Mouse (Mus musculus): ENCODE results near the gene Rad54l2. TPM values are rescaled to one million over a fixed set of nuclear protein-coding genes. Genes with fewer than 3 reads are reported as not detected.

Gene Rad54l2
- polyA plus RNA-seq, 1 experiment from 2014 or later = 5.8 TPM

- Histone ChIP-seq H3K27ac (ENCODE audit: low read length) (no peak within 1 kb of the TSS), H3K36me3 (ENCODE audit: control insufficient read depth, insufficient read depth, low read length) (peaks cover 11% of the 10 kb centered on the region), H3K4me2 (ENCODE audit: low read depth, low read length) (peak within 1 kb of the TSS; percentile 51), H3K4me1 (replicated peaks; ENCODE audit: control insufficient read depth, insufficient read depth, low read length) (peaks cover 7% of the 10 kb centered on the region), H3K9me3 (ENCODE audit: control insufficient read depth, low read length) (no peaks in the 10 kb centered on the region), H3K27me3 (ENCODE audit: control insufficient read depth, insufficient read depth, low read depth, low read length) (peaks cover 18% of the 10 kb centered on the region), H3K9ac (ENCODE audit: low read length) (no peak within 1 kb of the TSS), H3K4me3 (ENCODE audit: low read length) (peak within 1 kb of the TSS; percentile 32)
- WGBS = 1% methylated on average over 29 of the region's 44 CpGs
- ATAC-seq (ENCODE audit: low read depth) = peak; percentile 82
These were observed 132.9 kb downstream of the Rad54l2 start, which contains the start of gene Grm2 for GRCm38 (mm10) chr9:106655884-106656720. Grm2 (minus strand) TSS chr9:106656082.

DNA sequence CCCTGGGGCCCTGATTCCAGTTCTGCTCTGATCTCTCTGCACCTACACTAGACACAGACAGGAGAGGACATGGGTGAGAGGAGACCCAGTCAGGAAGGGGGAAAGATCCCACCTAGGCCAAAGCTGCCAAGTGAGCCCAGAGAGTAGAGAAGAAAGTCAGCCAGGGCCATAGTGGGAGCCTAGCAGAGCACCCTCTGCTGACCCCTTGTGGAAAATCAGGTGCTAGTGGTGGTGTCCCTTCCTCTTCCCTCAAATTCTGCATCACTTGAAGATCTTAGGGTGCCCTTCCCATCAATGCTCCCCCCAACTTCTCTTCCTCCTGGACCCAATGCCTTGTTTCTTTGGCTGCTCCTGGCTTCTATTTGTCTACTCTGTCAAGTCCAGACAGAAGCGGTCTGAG, 136.3 kb downstream of the Rad54l2 start:
- WGBS = 59% methylated on average over 1 of the region's 1 CpGs
- peaks cover 18% of the 10 kb centered on the region for H3K27me3 ChIP-seq (ENCODE audit: control insufficient read depth, insufficient read depth, low read depth, low read length)
- H3K4me1 ChIP-seq (replicated peaks; ENCODE audit: control insufficient read depth, insufficient read depth, low read length) = peaks cover 7% of the 10 kb centered on the region
- H3K27ac ChIP-seq (ENCODE audit: low read length) = no peak overlapping the region
- ATAC-seq (ENCODE audit: low read depth) = no peak
- H3K4me3 ChIP-seq (ENCODE audit: low read length) = no peak overlapping the region
- H3K36me3 ChIP-seq (ENCODE audit: control insufficient read depth, insufficient read depth, low read length) = peaks cover 1% of the 10 kb centered on the region; the same call in 1 of the 2 replicates
- H3K4me2 ChIP-seq (ENCODE audit: low read depth, low read length) = no peak overlapping the region
- no peak overlapping the region for H3K9ac ChIP-seq (ENCODE audit: low read length)
- H3K9me3 ChIP-seq (ENCODE audit: control insufficient read depth, low read length) = no peaks in the 10 kb centered on the region

GRCm38 (mm10) chr9:106647226-106647625, 141.8 kb downstream of the Rad54l2 start:
- H3K9ac ChIP-seq (ENCODE audit: low read length) = no peak overlapping the region
- no peaks in the 10 kb centered on the region for H3K27me3 ChIP-seq (ENCODE audit: control insufficient read depth, insufficient read depth, low read depth, low read length)
- H3K9me3 ChIP-seq (ENCODE audit: control insufficient read depth, low read length) = no peaks in the 10 kb centered on the region
- H3K4me1 ChIP-seq (replicated peaks; ENCODE audit: control insufficient read depth, insufficient read depth, low read length) = no peaks in the 10 kb centered on the region
- H3K27ac ChIP-seq (ENCODE audit: low read length) = no peak overlapping the region
- no peak overlapping the region for H3K4me2 ChIP-seq (ENCODE audit: low read depth, low read length)
- WGBS = 65% methylated on average over 27 of the region's 27 CpGs
- ATAC-seq (ENCODE audit: low read depth) = no peak
- H3K36me3 ChIP-seq (ENCODE audit: control insufficient read depth, insufficient read depth, low read length) = no peaks in the 10 kb centered on the region
- no peak overlapping the region for H3K4me3 ChIP-seq (ENCODE audit: low read length)

- Histone ChIP-seq H3K4me1 (replicated peaks; ENCODE audit: control insufficient read depth, insufficient read depth, low read length) (no peaks in the 10 kb centered on the region), H3K9ac (ENCODE audit: low read length) (no peak overlapping the region), H3K9me3 (ENCODE audit: control insufficient read depth, low read length) (no peaks in the 10 kb centered on the region), H3K27ac (ENCODE audit: low read length) (no peak overlapping the region), H3K4me3 (ENCODE audit: low read length) (no peak overlapping the region), H3K4me2 (ENCODE audit: low read depth, low read length) (no peak overlapping the region), H3K27me3 (ENCODE audit: control insufficient read depth, insufficient read depth, low read depth, low read length) (no peaks in the 10 kb centered on the region), H3K36me3 (ENCODE audit: control insufficient read depth, insufficient read depth, low read length) (no peaks in the 10 kb centered on the region)
- no peak for ATAC-seq (ENCODE audit: low read depth)
- WGBS = 70% methylated on average over 9 of the region's 9 CpGs
These were observed 143.2 kb downstream of the Rad54l2 start for GRCm38 (mm10) chr9:106645684-106646271.

GRCm38 (mm10) chr9:106643787-106644186, 145.2 kb downstream of the Rad54l2 start:
- H3K9me3 ChIP-seq (ENCODE audit: control insufficient read depth, low read length) = no peaks in the 10 kb centered on the region
- no peak overlapping the region for H3K9ac ChIP-seq (ENCODE audit: low read length)
- peak; percentile 7; the same call in 1 of the 2 replicates for ATAC-seq (ENCODE audit: low read depth)
- no peaks in the 10 kb centered on the region for H3K27me3 ChIP-seq (ENCODE audit: control insufficient read depth, insufficient read depth, low read depth, low read length)
- H3K4me3 ChIP-seq (ENCODE audit: low read length) = no peak overlapping the region
- no peak overlapping the region for H3K4me2 ChIP-seq (ENCODE audit: low read depth, low read length)
- 65% methylated on average over 6 of the region's 6 CpGs for WGBS
- no peaks in the 10 kb centered on the region for H3K4me1 ChIP-seq (replicated peaks; ENCODE audit: control insufficient read depth, insufficient read depth, low read length)
- H3K27ac ChIP-seq (ENCODE audit: low read length) = no peak overlapping the region
- H3K36me3 ChIP-seq (ENCODE audit: control insufficient read depth, insufficient read depth, low read length) = no peaks in the 10 kb centered on the region

DNA sequence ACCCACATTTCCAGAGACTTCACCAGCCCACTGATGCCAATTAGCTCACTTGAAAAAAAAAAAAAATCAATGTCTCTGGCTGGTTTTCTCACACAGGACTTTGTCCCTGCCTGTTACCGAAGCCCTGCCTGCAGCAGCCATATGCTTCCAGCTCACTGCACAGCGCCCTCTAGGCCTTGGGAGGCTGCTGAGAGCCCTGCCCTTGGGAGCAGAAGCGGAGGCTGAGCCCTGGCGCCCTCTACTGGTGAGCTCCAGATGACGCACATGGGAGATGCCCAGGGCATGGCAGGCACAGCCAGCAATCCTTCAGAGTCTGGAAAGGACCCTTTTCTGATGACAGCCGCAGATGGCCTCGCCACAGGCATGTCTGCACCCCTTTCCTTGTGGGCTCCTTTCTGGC, 145.9 kb downstream of the Rad54l2 start:
- 32% methylated on average over 7 of the region's 7 CpGs for WGBS
- Histone ChIP-seq H3K9ac (ENCODE audit: low read length) (no peak overlapping the region), H3K9me3 (ENCODE audit: control insufficient read depth, low read length) (no peaks in the 10 kb centered on the region), H3K36me3 (ENCODE audit: control insufficient read depth, insufficient read depth, low read length) (no peaks in the 10 kb centered on the region), H3K27me3 (ENCODE audit: control insufficient read depth, insufficient read depth, low read depth, low read length) (no peaks in the 10 kb centered on the region), H3K4me1 (replicated peaks; ENCODE audit: control insufficient read depth, insufficient read depth, low read length) (no peaks in the 10 kb centered on the region), H3K27ac (ENCODE audit: low read length) (no peak overlapping the region), H3K4me2 (ENCODE audit: low read depth, low read length) (no peak overlapping the region), H3K4me3 (ENCODE audit: low read length) (no peak overlapping the region)
- ATAC-seq (ENCODE audit: low read depth) = 0 out of 2 replicates have a peak, but pooled peaks have one; percentile 28

- Histone ChIP-seq H3K27ac (ENCODE audit: low read length) (no peak overlapping the region), H3K27me3 (ENCODE audit: control insufficient read depth, insufficient read depth, low read depth, low read length) (no peaks in the 10 kb centered on the region), H3K4me2 (ENCODE audit: low read depth, low read length) (no peak overlapping the region), H3K4me3 (ENCODE audit: low read length) (no peak overlapping the region), H3K9me3 (ENCODE audit: control insufficient read depth, low read length) (no peaks in the 10 kb centered on the region), H3K4me1 (replicated peaks; ENCODE audit: control insufficient read depth, insufficient read depth, low read length) (no peaks in the 10 kb centered on the region), H3K9ac (ENCODE audit: low read length) (no peak overlapping the region), H3K36me3 (ENCODE audit: control insufficient read depth, insufficient read depth, low read length) (no peaks in the 10 kb centered on the region)
- WGBS = 49% methylated on average over 5 of the region's 5 CpGs
- ATAC-seq (ENCODE audit: low read depth) = no peak
These were observed 147.6 kb downstream of the Rad54l2 start for GRCm38 (mm10) chr9:106641346-106641745.

- no peaks in the 10 kb centered on the region for H3K9me3 ChIP-seq (ENCODE audit: control insufficient read depth, low read length)
- no peaks in the 10 kb centered on the region for H3K4me1 ChIP-seq (replicated peaks; ENCODE audit: control insufficient read depth, insufficient read depth, low read length)
- H3K9ac ChIP-seq (ENCODE audit: low read length) = no peak overlapping the region
- no peak overlapping the region for H3K4me3 ChIP-seq (ENCODE audit: low read length)
- 91% methylated on average over 8 of the region's 8 CpGs for WGBS
- no peak overlapping the region for H3K27ac ChIP-seq (ENCODE audit: low read length)
- no peak for ATAC-seq (ENCODE audit: low read depth)
- H3K27me3 ChIP-seq (ENCODE audit: control insufficient read depth, insufficient read depth, low read depth, low read length) = no peaks in the 10 kb centered on the region
- no peaks in the 10 kb centered on the region for H3K36me3 ChIP-seq (ENCODE audit: control insufficient read depth, insufficient read depth, low read length)
- H3K4me2 ChIP-seq (ENCODE audit: low read depth, low read length) = no peak overlapping the region
These were observed 150.8 kb downstream of the Rad54l2 start for GRCm38 (mm10) chr9:106638154-106638553.
